ENCODE assay signal across 8 mouse cellular contexts in genomic region chr4:123535271-123535670, GRCm38 (mm10).
DNase-seq lines count a peak whose midpoint lies in the region; ATAC-seq lines count a peak whose summit lies in the region.
"Had no signal": no experiment of that assay in that cellular context is flagged by ENCODE, and none has a peak within 500 bp of the region (broad histone marks: within the 10 kb centered on the region; RNA-seq: fewer than 3 reads in every experiment).

No protein-coding gene starts in this region.

- H3K9ac ChIP-seq in forebrain, embryonic 15.5 days (replicated peaks): no peak overlapping the region
- H3K9ac ChIP-seq: midbrain, embryonic 12.5 days had no signal

- H3K4me3 ChIP-seq in forebrain, embryonic 15.5 days: no peak overlapping the region
- H3K4me3 ChIP-seq: midbrain, embryonic 12.5 days had no signal

- peak; percentile 78 for ATAC-seq in forebrain, embryonic 15.5 days (replicated peaks)
- peak; percentile 62 to 82 for ATAC-seq in hematopoietic stem cell, adult 5-6 weeks (replicated peaks in 1 of 2; ENCODE audit: insufficient read depth in 1 of 2, low FRiP score in 2 of 2, low TSS enrichment in 1 of 2, low read depth in 1 of 2, poor library complexity in 2 of 2, severe bottlenecking in 2 of 2)

- H3K36me3 ChIP-seq in forebrain, embryonic 15.5 days: 0 out of 2 replicates have a peak, but pooled peaks cover 6% of the 10 kb centered on the region

- no peaks in the 10 kb centered on the region for H3K9me3 ChIP-seq in forebrain, embryonic 15.5 days
- H3K9me3 ChIP-seq: midbrain, embryonic 12.5 days had no signal

- DNase-seq in MEL-GATA-1-ER (ENCODE audit: extremely low read depth, low read depth): peak; percentile 14
- DNase-seq in c-Kit-positive CD71-positive TER-119-negative erythroid progenitor cells, embryonic 14.5 days (ENCODE audit: low read depth): peak; percentile 35
- DNase-seq in layer of hippocampus, adult 8-10 months (ENCODE audit: low spot score in 2 of 2): peak; percentile 68 to 76
- DNase-seq in lung, postnatal 14 days: peak; percentile 75
- DNase-seq in right cerebral cortex, postnatal 36 days (ENCODE audit: low spot score in 2 of 2): peak; percentile 54 to 70

- 16% methylated on average over 1 of the region's 1 CpGs for WGBS in forebrain, embryonic 15.5 days

- no peaks in the 10 kb centered on the region for H3K27me3 ChIP-seq in forebrain, embryonic 15.5 days
- H3K27me3 ChIP-seq: midbrain, embryonic 12.5 days had no signal

- peaks cover 12% of the 10 kb centered on the region; the same call in 1 of the 2 replicates for H3K4me1 ChIP-seq in forebrain, embryonic 15.5 days
- H3K4me1 ChIP-seq: midbrain, embryonic 12.5 days had no signal

- H3K27ac ChIP-seq in forebrain, embryonic 15.5 days (replicated peaks): 0 out of 2 replicates have a peak overlapping the region, but pooled peaks have one; percentile 8
- H3K27ac ChIP-seq: midbrain, embryonic 12.5 days had no signal

- no peak overlapping the region for H3K4me2 ChIP-seq in forebrain, embryonic 15.5 days (replicated peaks)
- H3K4me2 ChIP-seq: midbrain, embryonic 12.5 days had no signal

Comparison
In these comparisons a context has a peak if more than half of its experiments do, and no peak if none do; other contexts are left out.
1. DNase-seq: peak in every context shown above with its lines; median percentile 75 in lung, postnatal 14 days; 72 in layer of hippocampus, adult 8-10 months; 62 in right cerebral cortex, postnatal 36 days; 35 in c-Kit-positive CD71-positive TER-119-negative erythroid progenitor cells, embryonic 14.5 days; 14 in MEL-GATA-1-ER.